Mouse (Mus musculus) olfactory bulb, adult 2 months (tissue): ENCODE data around the gene Sprr2h. TPM values are rescaled to one million over a fixed set of nuclear protein-coding genes. Genes with fewer than 3 reads are reported as not detected.

ENCODE experiments used
- H3K27ac ChIP-seq: fragments of 200-500 bp; 2 replicates; pipeline ENCODE4 v1.5.1; 2012; ENCODE audit warnings: low read depth, low read length; ENCODE audit not compliant: insufficient read depth
- H3K4me1 ChIP-seq: fragments of 200-500 bp; 2 replicates; pipeline ENCODE4 v1.6.1; 2012; ENCODE audit warnings: low read length; ENCODE audit not compliant: control insufficient read depth, insufficient read depth
- H3K4me3 ChIP-seq: fragments of 200-500 bp; 2 replicates; pipeline ENCODE4 v1.5.1; 2012; ENCODE audit warnings: mild to moderate bottlenecking, low read depth, low read length, moderate library complexity; ENCODE audit not compliant: insufficient read depth
- CTCF ChIP-seq: fragments of 200-500 bp; IDR thresholded peaks from 2 replicates; pipeline ENCODE4 v1.5.1; 2012; ENCODE audit warnings: low read depth, mild to moderate bottlenecking, low read length, moderate library complexity; ENCODE audit not compliant: insufficient read depth
- POLR2A ChIP-seq: fragments of 200-500 bp; IDR thresholded peaks from 2 replicates; pipeline ENCODE4 v1.6.1; 2012; ENCODE audit warnings: mild to moderate bottlenecking, low read depth, low read length, moderate library complexity; ENCODE audit not compliant: insufficient read depth
- WGBS: fragments of 180-500 bp; shearing (Covaris S2); methylation state at CpG from one replicate; pipeline ENCODE4 v1.1.7; 2018; 5-methylcytosine and 5-hydroxymethylcytosine counted together
- polyA plus RNA-seq: library from polyadenylated mRNA; stranded (reverse); fragments of >200 nt; gene quantifications from 2 replicates; pipeline ENCODE4 v1.2.4, GENCODE M21; 2012; ENCODE audit warnings: low replicate concordance; ENCODE audit not compliant: missing spikeins, insufficient read depth, insufficient read length

Gene Sprr2h
- not detected in 2 replicates for polyA plus RNA-seq

GRCm38 (mm10) chr3:92385385-92385784 lies at the start of gene Sprr2h:
Gene Sprr2h, plus strand, starts transcription at chr3:92385685.
- 82% methylated on average over 1 of the region's 1 CpGs for WGBS

GRCm38 (mm10) chr3:92336278-92336677 lies 49.2 kb upstream of the Sprr2h start:
- no peak for TF ChIP-seq CTCF
- no peak for TF ChIP-seq POLR2A
- 69% methylated on average over 1 of the region's 1 CpGs for WGBS
- Histone ChIP-seq H3K27ac (no peak overlapping the region), H3K4me3 (no peak overlapping the region), H3K4me1 (no peaks in the 10 kb centered on the region)

More at GRCm38 (mm10) chr3:92385385-92385784, at the start of gene Sprr2h:
- TF ChIP-seq POLR2A, result no peak
- no peak for TF ChIP-seq CTCF
- Histone ChIP-seq H3K27ac (no peak within 1 kb of the TSS), H3K4me3 (no peak within 1 kb of the TSS), H3K4me1 (no peaks in the 10 kb centered on the region)

GRCm38 (mm10) chr3:92338840-92339239 lies 46.6 kb upstream of the Sprr2h start, which contains the start of gene Sprr2d:
Gene Sprr2d, plus strand, starts transcription at chr3:92339140.
- H3K27ac ChIP-seq, result no peak within 1 kb of the TSS
- TF ChIP-seq CTCF (no peak), POLR2A (no peak)
- no peaks in the 10 kb centered on the region for H3K4me1 ChIP-seq
- 94% methylated on average over 5 of the region's 5 CpGs for WGBS
- no peak within 1 kb of the TSS for H3K4me3 ChIP-seq

GRCm38 (mm10) chr3:92351843-92352242 lies 33.6 kb upstream of the Sprr2h start, which contains the start of gene Sprr2e:
Gene Sprr2e, plus strand, starts transcription at chr3:92352143.
- TF ChIP-seq POLR2A (no peak), CTCF (no peak)
- Histone ChIP-seq H3K27ac (no peak within 1 kb of the TSS), H3K4me1 (no peaks in the 10 kb centered on the region), H3K4me3 (no peak within 1 kb of the TSS)
- WGBS, result 86% methylated on average over 2 of the region's 2 CpGs

- no peak overlapping the region for H3K4me3 ChIP-seq
- H3K27ac ChIP-seq, result no peak overlapping the region
- TF ChIP-seq POLR2A (no peak), CTCF (no peak)
- H3K4me1 ChIP-seq, result no peaks in the 10 kb centered on the region
These were observed 23.9 kb upstream of the Sprr2h start for GRCm38 (mm10) chr3:92361619-92362018.

- no peak within 1 kb of the TSS for H3K27ac ChIP-seq
- no peak for TF ChIP-seq CTCF
- TF ChIP-seq POLR2A, result no peak
- H3K4me3 ChIP-seq, result no peak within 1 kb of the TSS
- WGBS, result 63% methylated on average over 3 of the region's 3 CpGs
- H3K4me1 ChIP-seq, result no peaks in the 10 kb centered on the region
These were observed 20.6 kb upstream of the Sprr2h start, which contains the start of gene Sprr2f for GRCm38 (mm10) chr3:92364887-92365286. Gene Sprr2f, plus strand, starts transcription at chr3:92365187.

- H3K4me3 ChIP-seq, result no peak overlapping the region
- WGBS, result 79% methylated on average over 2 of the region's 2 CpGs
These were observed 11.9 kb upstream of the Sprr2h start for GRCm38 (mm10) chr3:92373613-92374012.

GRCm38 (mm10) chr3:92394301-92394700 lies 8.8 kb downstream of the Sprr2h start:
- Histone ChIP-seq H3K4me1 (no peaks in the 10 kb centered on the region), H3K27ac (no peak overlapping the region), H3K4me3 (no peak overlapping the region)
- TF ChIP-seq POLR2A, result no peak
- WGBS, result 49% methylated on average over 1 of the region's 1 CpGs

More at GRCm38 (mm10) chr3:92373613-92374012, 11.9 kb upstream of the Sprr2h start:
- Histone ChIP-seq H3K27ac (no peak overlapping the region), H3K4me1 (no peaks in the 10 kb centered on the region)
- TF ChIP-seq POLR2A (no peak), CTCF (no peak)

- H3K4me1 ChIP-seq, result no peaks in the 10 kb centered on the region
- H3K27ac ChIP-seq, result no peak within 1 kb of the TSS
- no peak within 1 kb of the TSS for H3K4me3 ChIP-seq
- no peak for TF ChIP-seq POLR2A
- no peak for TF ChIP-seq CTCF
- 95% methylated on average over 2 of the region's 2 CpGs for WGBS
These were observed 22.2 kb downstream of the Sprr2h start, which contains the start of gene Sprr2i for GRCm38 (mm10) chr3:92407691-92408090. Gene Sprr2i, plus strand, starts transcription at chr3:92407991.

- no peak within 1 kb of the TSS for H3K4me3 ChIP-seq
- TF ChIP-seq POLR2A (no peak), CTCF (no peak)
- 90% methylated on average over 2 of the region's 2 CpGs for WGBS
- H3K27ac ChIP-seq, result no peak within 1 kb of the TSS
- H3K4me1 ChIP-seq, result no peaks in the 10 kb centered on the region
These were observed 32.3 kb downstream of the Sprr2h start, which contains the start of gene Sprr2j-ps for GRCm38 (mm10) chr3:92417782-92418181. Gene Sprr2j-ps, plus strand, starts transcription at chr3:92418082.
